Mouse (Mus musculus) MEL (cell line): ENCODE results near the gene Oxct1. TPM values are rescaled to one million over a fixed set of nuclear protein-coding genes. Genes with fewer than 3 reads are reported as not detected.

Experiments
- DNase-seq: peaks from one replicate; pipeline ENCODE4 v3.0.0; 2011; ENCODE audit warnings: low read depth, low spot score
- H3K27ac ChIP-seq: 2 replicates; pipeline ENCODE4 v1.5.1; 2012; ENCODE audit warnings: low read depth, mild to moderate bottlenecking, control low read depth, low read length, moderate library complexity; ENCODE audit not compliant: control insufficient read depth
- H3K27me3 ChIP-seq, 2 experiments: fragments of 150-350 bp in 1 of 2; sonication (generic) in 1 of 2; 2 replicates each; pipeline ENCODE4 v1.6.1; 2012; ENCODE audit warnings: low read length in 2 of 2, mild to moderate bottlenecking in 2 of 2, improper control_type of control experiment in 1 of 2, moderate library complexity in 1 of 2; ENCODE audit not compliant: insufficient read depth in 2 of 2, control insufficient read depth in 1 of 2
- H3K36me3 ChIP-seq, 2 experiments: 2 replicates each; pipeline ENCODE4 v1.6.1; 2012 to 2014; ENCODE audit warnings: low read length in 2 of 2, improper control_type of control experiment in 1 of 2, inconsistent platforms in 1 of 2, mild to moderate bottlenecking in 1 of 2; ENCODE audit not compliant: insufficient read depth in 2 of 2, control insufficient read depth in 1 of 2
- H3K4me1 ChIP-seq, 2 experiments: fragments of 150-350 bp in 1 of 2; sonication (generic) in 1 of 2; 2 replicates each; pipeline ENCODE4 v1.6.1; 2012; ENCODE audit warnings: low read length in 2 of 2, improper control_type of control experiment in 1 of 2, mild to moderate bottlenecking in 1 of 2; ENCODE audit not compliant: insufficient read depth in 2 of 2, control insufficient read depth in 1 of 2
- H3K4me3 ChIP-seq, 2 experiments: fragments of 150-350 bp in 1 of 2; sonication (generic) in 1 of 2; 2 replicates each; pipeline ENCODE4 v1.5.1; 2012; ENCODE audit warnings: low read depth in 2 of 2, low read length in 2 of 2, mild to moderate bottlenecking in 2 of 2, moderate library complexity in 2 of 2, control low read depth in 1 of 2, improper control_type of control experiment in 1 of 2; ENCODE audit not compliant: control insufficient read depth in 1 of 2, insufficient read depth in 1 of 2
- H3K79me2 ChIP-seq: 2 replicates; pipeline ENCODE4 v1.6.1; 2012; ENCODE audit warnings: mild to moderate bottlenecking, low read length, moderate library complexity; ENCODE audit not compliant: control insufficient read depth, poor library complexity, insufficient read depth
- H3K9ac ChIP-seq: 2 replicates; pipeline ENCODE4 v1.6.1; 2012; ENCODE audit warnings: low read depth, mild to moderate bottlenecking, control low read depth, low read length, moderate library complexity; ENCODE audit not compliant: control insufficient read depth, poor library complexity, severe bottlenecking
- H3K9me3 ChIP-seq: fragments of 150-350 bp; sonication (generic); replicated peaks from 2 replicates; pipeline ENCODE4 v1.6.1; 2012; ENCODE audit warnings: mild to moderate bottlenecking, low read length, improper control_type of control experiment, moderate library complexity; ENCODE audit not compliant: insufficient read depth
- BHLHE40 ChIP-seq: IDR thresholded peaks from 2 replicates; pipeline ENCODE4 v1.6.1; 2012; ENCODE audit warnings: low read depth, mild to moderate bottlenecking, inconsistent platforms, low read length, improper control_type of control experiment, borderline replicate concordance
- CHD2 ChIP-seq: IDR thresholded peaks from 2 replicates; pipeline ENCODE4 v1.6.1; 2011; ENCODE audit warnings: low read length, improper control_type of control experiment
- CTCF ChIP-seq, 3 experiments: IDR thresholded peaks in 2 of 3; conservative IDR thresholded peaks in 1 of 3; 2 replicates each; pipeline ENCODE4 v1.5.1; 2011 to 2012; ENCODE audit warnings: low read length in 3 of 3, low read depth in 2 of 3, mild to moderate bottlenecking in 2 of 3, improper control_type of control experiment in 1 of 3, inconsistent platforms in 1 of 3, mixed read lengths in 1 of 3, moderate library complexity in 1 of 3; ENCODE audit not compliant: control insufficient read depth in 1 of 3, insufficient read depth in 1 of 3, poor library complexity in 1 of 3, severe bottlenecking in 1 of 3
- E2F4 ChIP-seq: IDR thresholded peaks from 2 replicates; pipeline ENCODE4 v1.6.1; 2011; ENCODE audit warnings: low read depth, low read length, improper control_type of control experiment, borderline replicate concordance
- ELF1 ChIP-seq: IDR thresholded peaks from 2 replicates; pipeline ENCODE4 v1.6.1; 2014; ENCODE audit warnings: low read depth, mild to moderate bottlenecking, inconsistent platforms, low read length, improper control_type of control experiment, moderate library complexity
- EP300 ChIP-seq, 2 experiments: IDR thresholded peaks; 2 replicates each; pipeline ENCODE4 v1.6.1; 2011; ENCODE audit warnings: improper control_type of control experiment in 2 of 2, low read length in 2 of 2, low read depth in 1 of 2, mild to moderate bottlenecking in 1 of 2
- ETS1 ChIP-seq: IDR thresholded peaks from 2 replicates; pipeline ENCODE4 v1.6.1; 2012; ENCODE audit warnings: low read depth, mild to moderate bottlenecking, inconsistent platforms, low read length, improper control_type of control experiment, moderate library complexity
- GATA1 ChIP-seq: IDR thresholded peaks from 2 replicates; pipeline ENCODE4 v1.6.1; 2011; ENCODE audit warnings: low read depth, low read length, improper control_type of control experiment
- HCFC1 ChIP-seq: IDR thresholded peaks from 2 replicates; pipeline ENCODE4 v1.6.1; 2012; ENCODE audit warnings: low read depth, mild to moderate bottlenecking, inconsistent platforms, low read length, improper control_type of control experiment, moderate library complexity
- JUND ChIP-seq: IDR thresholded peaks from 2 replicates; pipeline ENCODE4 v1.6.1; 2011; ENCODE audit warnings: low read depth, mild to moderate bottlenecking, improper control_type of control experiment, low read length
- KAT2A ChIP-seq: conservative IDR thresholded peaks from 2 replicates; pipeline ENCODE4 v1.6.1; 2012; ENCODE audit warnings: low read depth, low read length, improper control_type of control experiment, inconsistent platforms
- MAFK ChIP-seq: IDR thresholded peaks from 2 replicates; pipeline ENCODE4 v1.6.1; 2011; ENCODE audit warnings: low read depth, mild to moderate bottlenecking, low read length, improper control_type of control experiment, borderline replicate concordance
- MAZ ChIP-seq: IDR thresholded peaks from 2 replicates; pipeline ENCODE4 v1.6.1; 2012; ENCODE audit warnings: low read depth, mild to moderate bottlenecking, inconsistent platforms, low read length, improper control_type of control experiment
- MXI1 ChIP-seq: IDR thresholded peaks from 2 replicates; pipeline ENCODE4 v1.6.1; 2011; ENCODE audit warnings: mild to moderate bottlenecking, low read depth, low read length, improper control_type of control experiment
- NELFE ChIP-seq: IDR thresholded peaks from 2 replicates; pipeline ENCODE4 v1.6.1; 2011; ENCODE audit warnings: low read depth, low read length, improper control_type of control experiment
- NRF1 ChIP-seq: IDR thresholded peaks from 2 replicates; pipeline ENCODE4 v1.6.1; 2014; ENCODE audit warnings: low read depth, mild to moderate bottlenecking, inconsistent platforms, low read length, improper control_type of control experiment, moderate library complexity; ENCODE audit not compliant: poor library complexity, insufficient read depth, severe bottlenecking
- POLR2A ChIP-seq, 2 experiments: IDR thresholded peaks; 2 replicates each; pipeline ENCODE4 v1.6.1; 2011 to 2012; ENCODE audit warnings: low read length in 2 of 2, mild to moderate bottlenecking in 2 of 2, control low read depth in 1 of 2, improper control_type of control experiment in 1 of 2, low read depth in 1 of 2, moderate library complexity in 1 of 2; ENCODE audit not compliant: control insufficient read depth in 1 of 2, insufficient read depth in 1 of 2, poor library complexity in 1 of 2
- POLR2AphosphoS2 ChIP-seq: IDR thresholded peaks from 2 replicates; pipeline ENCODE4 v1.6.1; 2011; ENCODE audit warnings: low read length, improper control_type of control experiment
- SIN3A ChIP-seq: IDR thresholded peaks from 2 replicates; pipeline ENCODE4 v1.6.1; 2012; ENCODE audit warnings: low read length, improper control_type of control experiment, inconsistent platforms
- SMC3 ChIP-seq: IDR thresholded peaks from 2 replicates; pipeline ENCODE4 v1.6.1; 2011; ENCODE audit warnings: low read depth, low read length, improper control_type of control experiment
- TAL1 ChIP-seq: IDR thresholded peaks from 2 replicates; pipeline ENCODE4 v1.6.1; 2012; ENCODE audit warnings: mild to moderate bottlenecking, inconsistent platforms, low read length, moderate library complexity, mixed read lengths
- TCF12 ChIP-seq: IDR thresholded peaks from 2 replicates; pipeline ENCODE4 v1.6.1; 2014; ENCODE audit warnings: low read depth, mild to moderate bottlenecking, inconsistent platforms, low read length, improper control_type of control experiment, moderate library complexity
- UBTF ChIP-seq: IDR thresholded peaks from 2 replicates; pipeline ENCODE4 v1.6.1; 2012; ENCODE audit warnings: low read depth, mild to moderate bottlenecking, inconsistent platforms, low read length, improper control_type of control experiment, moderate library complexity, borderline replicate concordance; ENCODE audit not compliant: insufficient read depth
- USF2 ChIP-seq, 2 experiments: IDR thresholded peaks; 2 replicates each; pipeline ENCODE4 v1.6.1; 2011 to 2012; ENCODE audit warnings: improper control_type of control experiment in 2 of 2, low read length in 2 of 2, borderline replicate concordance in 1 of 2, inconsistent platforms in 1 of 2, low read depth in 1 of 2, mild to moderate bottlenecking in 1 of 2; ENCODE audit not compliant: insufficient read depth in 1 of 2
- ZC3H11A ChIP-seq: IDR thresholded peaks from 2 replicates; pipeline ENCODE4 v1.6.1; 2012; ENCODE audit warnings: low read depth, mild to moderate bottlenecking, inconsistent platforms, low read length, improper control_type of control experiment
- ZKSCAN1 ChIP-seq: IDR thresholded peaks from 2 replicates; pipeline ENCODE4 v1.6.1; 2012; ENCODE audit warnings: low read depth, mild to moderate bottlenecking, inconsistent platforms, low read length, improper control_type of control experiment, moderate library complexity
- polyA plus RNA-seq, 2 experiments: library from polyadenylated mRNA; stranded (reverse) in 1 of 2; unstranded in 1 of 2; fragments of >175 nt in 1 of 2; fragments of >200 nt in 1 of 2; gene quantifications; 2 replicates each; pipeline versions ENCODE4 v1.2.1 to v1.2.4; 2012; ENCODE audit warnings: low replicate concordance in 2 of 2, low read depth in 1 of 2; ENCODE audit not compliant: insufficient read length in 2 of 2, insufficient read depth in 1 of 2, missing spikeins in 1 of 2
- total RNA-seq: library from RNA; depleted of rRNA; stranded (reverse); fragments of 300-350 nt; gene quantifications from 2 replicates; pipeline ENCODE4 v1.2.3, GENCODE M21; 2012

The Oxct1 gene
- total and polyA plus RNA-seq, 3 experiments = 112 to 168 TPM; not detected in 1

GRCm38 (mm10) chr15:4025508-4025904, 677 bp upstream of the Oxct1 start:
- DNase-seq = no peak
- no peak for TF ChIP-seq TCF12
- TF ChIP-seq CTCF (IDR thresholded peaks at IDR 0.05 in 2 of 3, conservative IDR thresholded peaks at IDR 0.05 in 1 of 3; ENCODE audit: control insufficient read depth in 1 of 3, insufficient read depth in 1 of 3, low read depth in 2 of 3, low read length in 3 of 3, poor library complexity in 1 of 3, severe bottlenecking in 1 of 3) = no peak
- no peak for TF ChIP-seq BHLHE40
- no peak for TF ChIP-seq NRF1
- TF ChIP-seq UBTF = no peak
- no peak for TF ChIP-seq POLR2A (IDR thresholded peaks at IDR 0.05; ENCODE audit: control insufficient read depth in 1 of 2, insufficient read depth in 1 of 2, low read depth in 1 of 2, low read length in 2 of 2, poor library complexity in 1 of 2)
- no peak for TF ChIP-seq KAT2A
- no peak for TF ChIP-seq HCFC1
- no peak for TF ChIP-seq ELF1
- no peak for TF ChIP-seq ZC3H11A
- no peak for TF ChIP-seq SIN3A
- no peak for TF ChIP-seq E2F4
- no peak for TF ChIP-seq SMC3
- TF ChIP-seq ZKSCAN1 = no peak
- no peak for TF ChIP-seq EP300 (IDR thresholded peaks at IDR 0.05; ENCODE audit: low read depth in 1 of 2, low read length in 2 of 2)
- TF ChIP-seq MAFK = no peak
- TF ChIP-seq CHD2 = no peak
- no peak for TF ChIP-seq USF2 (IDR thresholded peaks at IDR 0.05; ENCODE audit: borderline replicate concordance in 1 of 2, insufficient read depth in 1 of 2, low read depth in 1 of 2, low read length in 2 of 2)
- no peak for TF ChIP-seq POLR2AphosphoS2
- Histone ChIP-seq H3K79me2 (peaks cover 22% of the 10 kb centered on the region), H3K27me3 (no peaks in the 10 kb centered on the region), H3K27ac (no peak overlapping the region), H3K9me3 (no peaks in the 10 kb centered on the region), H3K36me3 (peaks cover 0 to 4% of the 10 kb centered on the region in 2 experiments; a peak in 1 of 4 replicates), H3K4me1 (peaks cover 0 to 13% of the 10 kb centered on the region in 2 experiments; a peak in 2 of 4 replicates), H3K4me3 (peak overlapping the region; percentile 58 to 85), H3K9ac (peak overlapping the region; percentile 97; the same call in 1 of the 2 replicates)

GRCm38 (mm10) chr15:4026831-4027584, 825 bp downstream of the Oxct1 start:
- peaks cover 24% of the 10 kb centered on the region for H3K79me2 ChIP-seq
- peak; percentile 92 for DNase-seq
- TF ChIP-seq ZC3H11A (no peak), TCF12 (peak; percentile 25), GATA1 (no peak), UBTF (peak; percentile 95; the same call in 1 of the 2 replicates), TAL1 (no peak), BHLHE40 (no peak), MAZ (peak; percentile 78), POLR2A (IDR thresholded peaks at IDR 0.05; ENCODE audit: control insufficient read depth in 1 of 2, insufficient read depth in 1 of 2, low read depth in 1 of 2, low read length in 2 of 2, poor library complexity in 1 of 2) (peak; percentile 38 to 65; a peak in 2 of 4 replicates), CTCF (IDR thresholded peaks at IDR 0.05 in 2 of 3, conservative IDR thresholded peaks at IDR 0.05 in 1 of 3; ENCODE audit: control insufficient read depth in 1 of 3, insufficient read depth in 1 of 3, low read depth in 2 of 3, low read length in 3 of 3, poor library complexity in 1 of 3, severe bottlenecking in 1 of 3) (no peak), EP300 (IDR thresholded peaks at IDR 0.05; ENCODE audit: low read depth in 1 of 2, low read length in 2 of 2) (peak in 1 of 2 experiments; percentile 51; a peak in 1 of 4 replicates), NELFE (0 out of 2 replicates have a peak, but pooled peaks have one; percentile 33), ETS1 (peak; percentile 78), JUND (no peak), MXI1 (peak; percentile 36), SIN3A (peak; percentile 94), SMC3 (no peak), USF2 (IDR thresholded peaks at IDR 0.05; ENCODE audit: borderline replicate concordance in 1 of 2, insufficient read depth in 1 of 2, low read depth in 1 of 2, low read length in 2 of 2) (no peak), ELF1 (peak; percentile 51; the same call in 1 of the 2 replicates)

More at GRCm38 (mm10) chr15:4026831-4027584, 825 bp downstream of the Oxct1 start:
- no peaks in the 10 kb centered on the region for H3K9me3 ChIP-seq
- H3K9ac ChIP-seq = peak overlapping the region; percentile 97
- no peaks in the 10 kb centered on the region for H3K27me3 ChIP-seq
- H3K4me3 ChIP-seq = peak overlapping the region; percentile 58 to 85
- peaks cover 0 to 4% of the 10 kb centered on the region in 2 experiments; a peak in 1 of 4 replicates for H3K36me3 ChIP-seq
- peaks cover 0 to 13% of the 10 kb centered on the region in 2 experiments; a peak in 2 of 4 replicates for H3K4me1 ChIP-seq
- peak overlapping the region; percentile 94 for H3K27ac ChIP-seq
